Mouse (Mus musculus): ENCODE data around the gene Lcp1.

The Lcp1 gene

GRCm38 (mm10) chr14:75205363-75206051 is 74.6 kb downstream of the Lcp1 start:
- DNase-seq (ENCODE audit: low read depth), result no peak

- no peak for DNase-seq (ENCODE audit: low read depth)
These were observed 75.4 kb downstream of the Lcp1 start for GRCm38 (mm10) chr14:75206307-75206706.

DNA sequence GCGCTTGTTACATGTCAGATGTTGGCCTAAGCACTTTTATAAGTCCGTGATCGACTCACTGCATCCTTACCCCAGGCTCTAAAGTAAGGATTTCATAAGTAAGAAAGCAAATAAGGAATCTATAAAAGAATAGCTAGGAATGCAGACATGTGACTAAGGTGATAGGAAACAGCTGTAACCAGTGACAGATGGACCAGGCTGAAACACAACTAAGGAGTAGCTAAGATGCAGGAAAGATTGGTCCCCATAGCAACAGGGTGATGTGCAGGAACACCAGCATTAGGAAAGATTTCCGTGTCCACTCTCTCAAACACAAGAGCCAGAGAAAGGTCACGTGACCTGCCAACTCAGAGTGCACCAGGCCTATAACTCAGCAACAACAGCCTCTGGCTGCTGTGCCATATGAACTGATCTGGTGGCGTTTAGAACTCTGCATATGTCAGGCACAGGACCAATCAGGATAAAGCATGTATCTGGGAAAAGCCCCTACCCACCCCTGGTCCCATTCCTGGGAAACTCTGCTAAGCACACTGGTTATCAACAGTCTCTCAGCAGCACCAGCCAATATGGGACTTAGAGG is 77.8 kb downstream of the Lcp1 start:
- peak; percentile 7 for DNase-seq (ENCODE audit: low read depth)

- DNase-seq (ENCODE audit: low read depth), result no peak
These were observed 82.9 kb downstream of the Lcp1 start for GRCm38 (mm10) chr14:75213752-75214151.

- DNase-seq (ENCODE audit: low read depth), result no peak
These were observed 87.9 kb downstream of the Lcp1 start for GRCm38 (mm10) chr14:75218843-75219242.

GRCm38 (mm10) chr14:75219250-75219913 is 88.5 kb downstream of the Lcp1 start:
- no peak for DNase-seq (ENCODE audit: low read depth)

- DNase-seq (ENCODE audit: low read depth), result no peak
These were observed 91.5 kb downstream of the Lcp1 start for GRCm38 (mm10) chr14:75222386-75222785.

DNA sequence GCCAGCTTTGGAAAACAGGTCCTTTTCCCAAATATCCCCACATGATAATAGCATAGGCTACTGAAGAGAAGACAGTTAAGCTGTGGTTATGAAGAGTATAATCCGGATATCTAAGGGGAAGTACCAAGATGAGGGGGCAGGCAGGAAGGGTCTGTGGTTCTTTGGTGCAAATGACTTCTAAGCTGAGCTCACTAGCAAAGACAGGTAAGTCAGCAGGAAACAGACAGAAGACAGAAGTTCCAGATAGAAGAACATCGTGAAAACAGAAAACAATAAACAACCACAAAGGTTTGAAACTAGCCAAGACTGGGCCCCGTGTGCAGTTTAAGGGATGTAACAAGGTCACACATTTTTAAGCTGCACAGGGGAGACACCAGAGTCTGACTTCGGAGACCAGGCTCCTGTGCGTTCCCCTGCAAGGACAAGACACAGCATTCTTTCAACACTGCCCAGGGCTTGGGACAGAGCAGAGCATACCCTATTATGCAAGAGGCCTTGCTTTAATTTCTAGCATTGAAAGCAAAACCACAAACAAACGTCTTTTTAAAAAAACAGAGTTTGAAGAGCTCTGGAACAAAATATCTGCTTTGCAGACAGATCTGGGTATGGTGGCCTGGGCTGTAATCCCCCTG is 96.7 kb downstream of the Lcp1 start:
- peak; percentile 74 for DNase-seq (ENCODE audit: low read depth)

DNA sequence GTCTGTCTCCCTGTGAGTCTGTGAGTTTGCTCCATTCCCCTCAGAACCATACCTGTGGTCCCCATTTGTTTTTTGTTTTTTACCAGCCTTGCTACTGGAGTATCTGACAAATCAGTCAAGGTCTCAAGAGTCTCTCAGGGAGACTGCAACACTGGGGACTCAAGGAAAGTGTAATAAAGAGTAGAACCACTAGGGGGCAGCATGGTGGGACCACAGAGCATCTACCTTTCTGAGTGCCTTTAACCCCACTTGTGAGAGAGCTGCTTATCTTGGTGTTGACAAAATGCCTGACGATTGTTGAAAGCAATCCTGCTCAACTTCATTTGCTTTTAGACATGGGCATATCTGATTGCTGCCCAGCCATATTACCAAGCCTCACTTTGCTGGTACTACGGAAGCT is 98.9 kb downstream of the Lcp1 start:
- DNase-seq (ENCODE audit: low read depth), result peak; percentile 86

DNA sequence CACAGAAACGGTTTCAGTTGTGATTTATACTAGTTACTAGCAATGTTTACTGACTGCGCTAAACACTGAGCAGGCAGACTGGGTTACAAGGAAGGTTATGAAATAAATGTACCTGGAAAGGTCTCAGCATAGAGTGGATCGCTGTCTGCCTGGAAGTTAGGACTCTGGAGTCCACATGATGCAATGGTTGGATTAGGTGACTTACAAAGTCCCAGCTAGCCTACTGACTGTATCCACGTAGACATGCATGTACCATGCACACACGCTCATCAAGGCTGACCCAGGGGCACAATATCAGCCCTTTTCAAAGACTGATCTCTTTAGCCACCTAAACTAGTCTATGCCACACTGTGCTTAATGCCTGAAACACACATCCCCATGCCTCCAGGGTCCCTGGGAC is 102.2 kb downstream of the Lcp1 start:
- DNase-seq (ENCODE audit: low read depth), result peak; percentile 20

- DNase-seq (ENCODE audit: low read depth), result no peak
These were observed 104.7 kb downstream of the Lcp1 start for GRCm38 (mm10) chr14:75235552-75235951.

DNA sequence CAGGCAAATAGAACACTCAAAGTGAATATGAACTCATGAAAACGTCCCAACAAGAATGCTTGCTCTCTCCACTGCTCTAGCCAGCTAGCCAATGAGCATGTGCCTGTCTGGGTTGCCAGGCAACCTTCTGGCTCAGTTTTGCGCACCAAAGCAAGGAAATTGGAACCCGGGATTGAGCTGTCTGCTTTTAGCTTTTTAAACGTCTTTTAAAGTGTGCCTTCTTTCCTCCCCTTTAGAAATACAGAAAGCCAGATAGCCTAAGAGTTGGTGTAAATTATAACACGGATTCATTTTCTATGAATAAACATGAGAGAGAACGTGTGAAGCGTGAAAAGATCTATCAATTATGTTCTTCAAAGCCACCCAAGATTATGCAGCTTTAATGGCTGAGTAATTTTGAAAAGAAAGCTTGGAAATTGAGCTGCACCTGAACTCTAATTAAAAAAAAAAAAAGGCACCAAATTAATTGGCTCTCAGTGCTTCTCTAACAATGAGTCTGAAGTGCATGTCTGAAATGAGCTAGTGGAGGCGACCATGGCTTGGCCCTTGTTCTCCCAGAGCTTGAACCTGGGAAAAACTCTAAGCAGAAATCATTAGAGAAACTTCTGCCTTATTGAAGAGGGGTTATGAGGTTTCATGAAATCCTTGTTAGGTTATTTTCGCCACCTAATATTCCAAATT is 105.2 kb downstream of the Lcp1 start:
- DNase-seq (ENCODE audit: low read depth), result no peak

DNA sequence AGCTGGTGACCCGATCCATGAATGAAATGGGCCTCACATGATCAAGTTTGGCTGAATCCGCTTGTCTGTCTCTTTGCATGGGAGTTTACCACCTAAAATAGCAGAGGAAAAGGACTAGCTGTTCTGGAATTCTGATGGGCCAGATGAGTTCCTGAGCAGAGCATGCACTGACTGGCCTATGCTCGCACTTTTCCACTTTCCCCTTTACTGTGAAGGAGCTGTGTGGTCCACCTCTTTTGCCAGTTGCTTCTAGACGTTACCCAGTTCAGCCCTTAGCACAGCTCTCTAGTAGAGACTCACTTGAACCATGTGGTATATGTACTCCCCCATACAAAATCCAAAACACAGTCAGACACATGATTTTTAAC is 105.7 kb downstream of the Lcp1 start:
- DNase-seq (ENCODE audit: low read depth), result no peak

DNA sequence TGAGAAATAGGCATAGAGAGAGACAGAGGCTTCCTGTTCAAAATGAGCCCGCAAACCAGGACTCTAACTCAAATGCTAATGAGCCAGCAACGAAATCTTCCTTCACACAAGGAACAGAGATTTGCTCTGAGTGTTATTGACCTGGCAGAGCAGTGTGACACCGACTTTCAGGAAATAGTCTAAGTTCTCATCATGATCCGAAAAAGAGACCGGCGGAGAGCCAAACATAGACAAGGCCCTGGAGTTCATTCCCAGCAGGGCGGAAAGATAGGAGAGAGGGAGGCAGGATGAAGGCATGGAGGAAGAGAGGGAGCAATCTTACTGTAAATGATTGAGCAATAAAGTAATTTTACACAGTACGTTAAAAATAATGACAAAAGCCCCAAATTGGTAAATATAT is 106.2 kb downstream of the Lcp1 start:
- DNase-seq (ENCODE audit: low read depth), result no peak

- DNase-seq (ENCODE audit: low read depth), result no peak
These were observed 107.3 kb downstream of the Lcp1 start for GRCm38 (mm10) chr14:75238054-75238692.

DNA sequence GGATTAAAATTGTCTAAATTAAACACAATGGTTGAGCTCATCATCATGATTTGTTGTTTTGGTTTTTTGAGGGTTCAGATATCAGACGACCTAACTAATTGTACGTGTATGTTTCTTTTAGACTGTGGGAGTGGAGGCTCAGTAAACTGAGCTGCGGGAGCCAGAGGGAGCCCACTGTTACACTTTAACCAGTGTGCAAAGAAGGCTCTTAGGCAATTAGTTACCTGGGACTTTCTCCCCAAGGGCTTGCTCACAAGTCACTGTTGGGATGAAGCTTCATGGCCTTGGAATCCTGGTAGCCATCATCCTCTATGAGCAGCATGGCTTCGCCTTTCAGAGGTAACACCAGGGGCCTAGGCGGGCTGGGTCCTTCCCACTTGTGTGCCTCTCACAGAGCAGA is 111.2 kb downstream of the Lcp1 start, which contains the start of gene Cpb2:
Gene Cpb2, plus strand, starts transcription at position 201 of the 400 bp plus-strand sequence.
- DNase-seq (ENCODE audit: low read depth), result no peak

DNA sequence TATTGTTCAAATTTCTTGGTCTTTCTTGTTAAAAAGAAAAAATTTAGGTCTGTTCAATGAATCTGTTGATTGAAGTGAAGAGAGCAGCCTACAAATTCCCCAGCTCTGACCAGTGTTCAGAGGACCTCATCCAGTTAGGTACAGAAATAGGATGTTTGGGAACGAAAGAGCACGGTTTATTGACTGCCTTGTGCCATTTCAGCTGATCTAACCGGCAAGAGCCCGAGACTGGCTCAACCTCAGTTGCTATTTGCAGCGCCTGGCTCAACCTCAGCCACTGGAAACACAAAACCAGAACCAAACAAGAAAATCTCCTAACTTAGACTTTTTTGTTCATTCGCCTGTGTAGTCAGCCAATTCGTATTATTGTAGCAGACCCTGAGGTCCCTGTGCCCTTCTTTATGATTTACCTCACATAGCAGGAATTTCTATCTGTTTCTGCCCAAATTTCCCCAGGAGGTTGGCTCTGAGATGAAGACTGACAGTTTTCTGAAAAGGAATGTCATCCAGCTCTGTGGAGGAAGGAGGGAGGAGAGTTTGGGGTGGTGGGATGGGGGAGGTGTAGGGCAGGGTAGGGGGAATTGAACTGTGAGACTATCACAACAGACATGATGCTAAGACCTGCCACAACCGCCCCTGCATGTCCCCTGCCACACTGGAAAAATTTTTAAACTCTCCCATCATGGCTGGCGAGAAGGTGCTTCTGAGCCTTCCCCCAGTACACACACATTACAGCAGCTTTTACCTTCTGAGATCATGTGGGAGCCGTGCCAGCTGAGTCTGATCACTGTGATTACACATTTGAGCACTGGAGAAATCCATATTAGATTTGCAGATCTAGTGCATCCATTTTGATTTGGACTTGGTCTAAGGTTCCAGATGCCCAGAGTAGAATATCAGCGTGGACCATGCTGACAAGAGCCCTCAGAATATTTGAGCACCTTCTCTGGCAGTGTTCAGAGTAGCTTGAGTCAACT is 115.4 kb downstream of the Lcp1 start:
- DNase-seq (ENCODE audit: low read depth), result no peak

GRCm38 (mm10) chr14:75250432-75250831 is 119.5 kb downstream of the Lcp1 start:
- DNase-seq (ENCODE audit: low read depth), result no peak

GRCm38 (mm10) chr14:75256521-75256920 is 125.6 kb downstream of the Lcp1 start:
- DNase-seq (ENCODE audit: low read depth), result peak; percentile 22

DNA sequence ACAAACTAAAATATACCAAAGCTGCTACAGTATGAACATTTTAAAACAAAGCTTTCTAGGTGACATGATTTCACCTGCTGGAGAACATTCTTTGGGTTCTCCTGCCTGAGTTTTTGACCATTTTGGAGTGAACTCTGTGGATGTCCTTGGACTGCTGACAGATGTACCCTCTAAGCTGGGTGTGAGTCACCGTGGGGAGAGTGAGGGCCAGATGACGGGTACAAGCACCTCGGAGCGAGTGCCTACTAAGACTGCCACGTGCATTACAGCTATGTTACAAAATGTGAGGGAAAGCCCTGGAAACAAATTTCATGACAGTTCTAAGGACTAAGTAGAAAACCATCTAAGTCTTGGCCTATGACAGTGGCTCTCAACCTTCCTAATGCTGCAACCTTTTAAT is 138.6 kb downstream of the Lcp1 start:
- DNase-seq (ENCODE audit: low read depth), result no peak

GRCm38 (mm10) chr14:75279716-75280115 is 148.8 kb downstream of the Lcp1 start:
- no peak for DNase-seq (ENCODE audit: low read depth)
